Mouse (Mus musculus) cerebellum, adult 2 months (tissue): Measurements from ENCODE around the gene Aff1.

ENCODE experiments used
- CTCF ChIP-seq: fragments of 200-500 bp; IDR thresholded peaks from 2 replicates; pipeline ENCODE4 v1.5.1; 2011; ENCODE audit warnings: low read depth, mild to moderate bottlenecking, control low read depth, low read length, moderate library complexity, borderline replicate concordance; ENCODE audit not compliant: insufficient read depth
- POLR2A ChIP-seq: fragments of 200-500 bp; IDR thresholded peaks from 2 replicates; pipeline ENCODE4 v1.6.1; 2011; ENCODE audit warnings: low read length, control low read depth, borderline replicate concordance; ENCODE audit not compliant: insufficient read depth

GRCm38 (mm10) chr5:103768961-103769360 lies 76.8 kb downstream of the Aff1 start:
- TF ChIP-seq CTCF (no peak), POLR2A (no peak)
